Mouse (Mus musculus): ENCODE results near the gene Ccdc173.

- TF ChIP-seq CTCF (conservative IDR thresholded peaks at IDR 0.05 in 1 of 2, IDR thresholded peaks at IDR 0.05 in 1 of 2; ENCODE audit: low read depth in 2 of 2, low read length in 2 of 2) (no peak), POLR2A (IDR thresholded peaks at IDR 0.05; ENCODE audit: low read depth, low read length) (no peak), EP300 (IDR thresholded peaks at IDR 0.05; ENCODE audit: low read length) (no peak), RAD21 (IDR thresholded peaks at IDR 0.05; ENCODE audit: low read depth, low read length) (no peak), USF1 (IDR thresholded peaks at IDR 0.05; ENCODE audit: low read depth, low read length) (no peak), UBTF (IDR thresholded peaks at IDR 0.05; ENCODE audit: low read depth, low read length) (no peak), RCOR1 (conservative IDR thresholded peaks at IDR 0.05; ENCODE audit: low read depth, low read length) (no peak), JUN (IDR thresholded peaks at IDR 0.05; ENCODE audit: insufficient read depth, low read depth, low read length) (no peak), ZKSCAN1 (IDR thresholded peaks at IDR 0.05; ENCODE audit: borderline replicate concordance, low read depth, low read length) (no peak), GABPA (IDR thresholded peaks at IDR 0.05; ENCODE audit: insufficient replicate concordance, low read depth, low read length) (no peak), NRF1 (IDR thresholded peaks at IDR 0.05; ENCODE audit: low read depth, low read length) (no peak), JUND (conservative IDR thresholded peaks at IDR 0.05; ENCODE audit: low read depth, low read length) (no peak)
These were observed 37.0 kb upstream of the Ccdc173 start for GRCm38 (mm10) chr2:69826380-69826779.

Data from CH12.LX (cell line).